Mouse (Mus musculus): ENCODE results near the gene Bbs9. TPM values are rescaled to one million over a fixed set of nuclear protein-coding genes. Genes with fewer than 3 reads are reported as not detected.

The Bbs9 gene
- polyA plus RNA-seq, 1 experiment = 8.0 TPM

GRCm38 (mm10) chr9:22820646-22821185 is 345.2 kb downstream of the Bbs9 start:
- H3K4me1 ChIP-seq (ENCODE audit: control insufficient read depth, insufficient read depth, low read length) = no peaks in the 10 kb centered on the region; the same call in 1 of the 2 replicates
- TF ChIP-seq CTCF (IDR thresholded peaks at IDR 0.05; ENCODE audit: control insufficient read depth, insufficient read depth, low read length) (no peak), POLR2A (IDR thresholded peaks at IDR 0.05; ENCODE audit: borderline replicate concordance, control insufficient read depth, low read depth, low read length) (no peak)
- 85% methylated on average over 6 of the region's 6 CpGs for WGBS
- no peak overlapping the region for H3K4me3 ChIP-seq (replicated peaks; ENCODE audit: control insufficient read depth, low read depth, low read length)
- no peak overlapping the region for H3K27ac ChIP-seq (ENCODE audit: control insufficient read depth, insufficient read depth, low read depth, low read length, poor library complexity)

DNA sequence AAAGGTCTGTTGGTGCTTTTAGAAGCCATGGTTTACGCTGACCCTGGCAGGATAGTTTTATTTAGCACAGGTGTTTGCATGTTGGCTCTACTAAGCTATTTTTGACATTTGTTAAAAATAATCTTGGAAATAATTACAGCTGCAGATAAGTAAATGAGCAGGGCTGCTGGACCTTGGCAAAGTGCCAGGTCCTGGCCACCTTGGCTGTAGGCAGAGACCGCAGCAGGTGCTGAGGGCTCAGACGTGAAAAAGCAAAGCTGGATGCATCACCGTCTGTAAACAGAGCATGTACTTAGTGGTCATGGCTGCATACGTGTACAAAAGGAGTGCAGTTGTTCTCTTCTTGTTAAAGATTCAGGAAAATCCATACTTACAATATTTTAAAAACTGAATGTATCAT is 347.3 kb downstream of the Bbs9 start:
- 81% methylated on average over 5 of the region's 5 CpGs for WGBS
- no peak overlapping the region for H3K27ac ChIP-seq (ENCODE audit: control insufficient read depth, insufficient read depth, low read depth, low read length, poor library complexity)
- no peaks in the 10 kb centered on the region for H3K4me1 ChIP-seq (ENCODE audit: control insufficient read depth, insufficient read depth, low read length)
- TF ChIP-seq POLR2A (IDR thresholded peaks at IDR 0.05; ENCODE audit: borderline replicate concordance, control insufficient read depth, low read depth, low read length) (no peak), CTCF (IDR thresholded peaks at IDR 0.05; ENCODE audit: control insufficient read depth, insufficient read depth, low read length) (no peak)
- no peak overlapping the region for H3K4me3 ChIP-seq (replicated peaks; ENCODE audit: control insufficient read depth, low read depth, low read length)

DNA sequence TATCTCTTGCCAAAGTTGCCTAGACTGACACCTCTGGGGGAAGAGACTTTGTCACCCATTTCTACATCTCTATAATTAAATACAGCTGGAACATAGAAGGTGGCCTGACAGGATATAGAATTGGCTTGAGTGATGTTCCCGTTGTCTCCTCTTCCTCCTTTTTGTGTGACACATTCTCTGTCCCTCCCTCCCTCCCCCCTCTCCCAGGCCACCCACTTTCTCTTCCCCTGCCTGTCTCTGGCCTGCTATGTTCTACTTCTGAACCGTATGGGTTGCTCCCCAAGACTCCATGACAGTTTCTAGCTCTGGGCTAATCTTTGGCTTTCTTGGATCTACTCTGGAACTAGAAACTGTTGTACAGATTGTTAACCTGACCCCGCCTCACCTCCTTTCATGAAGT is 348.3 kb downstream of the Bbs9 start:
- 50% methylated on average over 3 of the region's 3 CpGs for WGBS
- TF ChIP-seq POLR2A (IDR thresholded peaks at IDR 0.05; ENCODE audit: borderline replicate concordance, control insufficient read depth, low read depth, low read length) (no peak), CTCF (IDR thresholded peaks at IDR 0.05; ENCODE audit: control insufficient read depth, insufficient read depth, low read length) (no peak)
- Histone ChIP-seq H3K27ac (ENCODE audit: control insufficient read depth, insufficient read depth, low read depth, low read length, poor library complexity) (no peak overlapping the region), H3K4me1 (ENCODE audit: control insufficient read depth, insufficient read depth, low read length) (no peaks in the 10 kb centered on the region), H3K4me3 (replicated peaks; ENCODE audit: control insufficient read depth, low read depth, low read length) (no peak overlapping the region)

- no peaks in the 10 kb centered on the region for H3K4me1 ChIP-seq (ENCODE audit: control insufficient read depth, insufficient read depth, low read length)
- H3K4me3 ChIP-seq (replicated peaks; ENCODE audit: control insufficient read depth, low read depth, low read length) = no peak overlapping the region
- WGBS = 80% methylated on average over 8 of the region's 8 CpGs
- TF ChIP-seq CTCF (IDR thresholded peaks at IDR 0.05; ENCODE audit: control insufficient read depth, insufficient read depth, low read length) = no peak
- no peak for TF ChIP-seq POLR2A (IDR thresholded peaks at IDR 0.05; ENCODE audit: borderline replicate concordance, control insufficient read depth, low read depth, low read length)
- no peak overlapping the region for H3K27ac ChIP-seq (ENCODE audit: control insufficient read depth, insufficient read depth, low read depth, low read length, poor library complexity)
Measured at GRCm38 (mm10) chr9:22824910-22825309, 349.4 kb downstream of the Bbs9 start.

- no peak overlapping the region for H3K27ac ChIP-seq (ENCODE audit: control insufficient read depth, insufficient read depth, low read depth, low read length, poor library complexity)
- no peak overlapping the region for H3K4me3 ChIP-seq (replicated peaks; ENCODE audit: control insufficient read depth, low read depth, low read length)
- H3K4me1 ChIP-seq (ENCODE audit: control insufficient read depth, insufficient read depth, low read length) = no peaks in the 10 kb centered on the region
- no peak for TF ChIP-seq CTCF (IDR thresholded peaks at IDR 0.05; ENCODE audit: control insufficient read depth, insufficient read depth, low read length)
- TF ChIP-seq POLR2A (IDR thresholded peaks at IDR 0.05; ENCODE audit: borderline replicate concordance, control insufficient read depth, low read depth, low read length) = no peak
- 68% methylated on average over 3 of the region's 3 CpGs for WGBS
Measured at GRCm38 (mm10) chr9:22826571-22826990, 351.1 kb downstream of the Bbs9 start.

- Histone ChIP-seq H3K27ac (ENCODE audit: control insufficient read depth, insufficient read depth, low read depth, low read length, poor library complexity) (no peak overlapping the region), H3K4me3 (replicated peaks; ENCODE audit: control insufficient read depth, low read depth, low read length) (no peak overlapping the region), H3K4me1 (ENCODE audit: control insufficient read depth, insufficient read depth, low read length) (no peaks in the 10 kb centered on the region)
- 78% methylated on average over 2 of the region's 2 CpGs for WGBS
- TF ChIP-seq POLR2A (IDR thresholded peaks at IDR 0.05; ENCODE audit: borderline replicate concordance, control insufficient read depth, low read depth, low read length) (no peak), CTCF (IDR thresholded peaks at IDR 0.05; ENCODE audit: control insufficient read depth, insufficient read depth, low read length) (no peak)
Measured at GRCm38 (mm10) chr9:22827176-22827770, 351.8 kb downstream of the Bbs9 start.

DNA sequence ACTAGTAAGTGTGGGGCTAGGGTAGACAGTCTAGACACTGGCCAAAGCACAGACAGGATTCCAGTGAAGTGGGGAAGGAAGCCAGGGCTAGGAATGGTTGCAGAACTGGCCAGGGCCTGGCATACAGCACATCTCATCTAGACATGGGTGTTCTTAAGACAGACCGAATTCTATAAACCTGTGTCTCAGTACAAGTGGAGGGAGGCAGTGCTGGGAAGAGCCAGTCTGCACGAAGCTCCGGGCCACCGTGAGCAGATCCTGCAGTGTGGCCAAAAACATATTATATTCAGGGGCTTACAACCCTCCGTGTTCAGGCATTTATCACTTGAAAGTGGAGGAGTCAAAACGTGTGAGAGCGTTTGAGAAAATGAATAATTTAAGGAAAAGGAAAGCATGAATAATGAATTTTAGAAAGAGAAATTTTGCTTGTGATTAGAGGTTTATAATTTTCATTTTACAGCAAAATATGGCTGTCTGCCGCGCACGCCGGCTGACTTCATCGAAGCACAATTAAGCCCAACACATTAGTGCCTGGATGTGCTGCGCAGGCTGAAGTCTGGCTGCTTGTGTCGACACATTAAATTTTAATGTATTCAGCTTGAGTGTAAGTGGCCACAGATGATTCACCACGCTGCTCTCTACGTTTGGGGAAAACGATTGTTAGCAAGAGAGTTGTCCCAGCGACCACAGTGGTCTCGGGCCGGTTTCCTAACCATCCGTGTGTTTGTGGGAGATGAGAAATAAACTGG is 353.9 kb downstream of the Bbs9 start:
- Histone ChIP-seq H3K4me1 (ENCODE audit: control insufficient read depth, insufficient read depth, low read length) (no peaks in the 10 kb centered on the region; the same call in 1 of the 2 replicates), H3K27ac (ENCODE audit: control insufficient read depth, insufficient read depth, low read depth, low read length, poor library complexity) (no peak overlapping the region), H3K4me3 (replicated peaks; ENCODE audit: control insufficient read depth, low read depth, low read length) (no peak overlapping the region)
- TF ChIP-seq CTCF (IDR thresholded peaks at IDR 0.05; ENCODE audit: control insufficient read depth, insufficient read depth, low read length) (no peak), POLR2A (IDR thresholded peaks at IDR 0.05; ENCODE audit: borderline replicate concordance, control insufficient read depth, low read depth, low read length) (no peak)
- 85% methylated on average over 21 of the region's 21 CpGs for WGBS

DNA sequence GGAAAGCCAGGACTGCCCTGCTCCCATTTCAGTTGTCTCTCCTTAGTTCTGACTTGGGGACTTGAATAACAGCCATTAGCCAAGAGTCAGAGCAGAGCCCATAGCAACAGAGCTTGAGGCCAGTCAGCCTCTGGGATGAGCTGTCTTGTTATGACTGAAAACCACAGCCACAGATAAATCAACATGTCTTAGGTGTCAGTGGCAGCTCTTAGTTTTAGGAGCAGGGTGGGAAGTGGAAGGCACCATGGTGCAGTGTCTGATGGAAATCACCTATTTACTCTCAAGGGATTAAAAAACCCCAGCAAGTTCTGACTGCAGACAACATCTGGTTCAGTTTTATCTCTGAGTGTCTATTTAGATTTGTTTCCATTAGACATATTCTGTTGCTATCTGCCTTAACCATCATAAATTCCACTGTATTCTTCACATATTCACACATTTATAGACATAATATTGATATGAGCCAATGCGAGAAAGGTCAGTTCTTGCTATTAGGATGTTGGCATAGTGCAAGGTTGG is 359.5 kb downstream of the Bbs9 start:
- Histone ChIP-seq H3K4me3 (replicated peaks; ENCODE audit: control insufficient read depth, low read depth, low read length) (no peak overlapping the region), H3K4me1 (ENCODE audit: control insufficient read depth, insufficient read depth, low read length) (no peaks in the 10 kb centered on the region; the same call in 1 of the 2 replicates), H3K27ac (ENCODE audit: control insufficient read depth, insufficient read depth, low read depth, low read length, poor library complexity) (no peak overlapping the region)
- WGBS = 87% methylated on average over 1 of the region's 1 CpGs
- TF ChIP-seq CTCF (IDR thresholded peaks at IDR 0.05; ENCODE audit: control insufficient read depth, insufficient read depth, low read length) (no peak), POLR2A (IDR thresholded peaks at IDR 0.05; ENCODE audit: borderline replicate concordance, control insufficient read depth, low read depth, low read length) (no peak)
